Mouse (Mus musculus) stomach, embryonic 16.5 days (tissue): ENCODE data around the gene Syngr1. TPM values are rescaled to one million over a fixed set of nuclear protein-coding genes. Genes with fewer than 3 reads are reported as not detected.
A peak's percentile ranks its signal among the peaks of the same experiment; 100 is the strongest.

Experiments
- ATAC-seq: fragments of 200-750 bp; cut with Nextera tagmentation; 2 replicates; pipeline ENCODE4 v1.8.0; 2017; ENCODE audit warnings: moderate number of reproducible peaks, moderate TSS enrichment; ENCODE audit not compliant: insufficient read depth, low FRiP score
- H3K27ac ChIP-seq: fragments of 300-500 bp; sonication (generic); 2 replicates; pipeline ENCODE4 v1.5.1; 2014; ENCODE audit warnings: low read length
- H3K27me3 ChIP-seq: fragments of 300-500 bp; sonication (generic); 2 replicates; pipeline ENCODE4 v1.6.1; 2014; ENCODE audit warnings: low read length, control low read depth, mixed read lengths; ENCODE audit not compliant: control insufficient read depth, insufficient read depth
- H3K36me3 ChIP-seq: fragments of 300-500 bp; sonication (generic); 2 replicates; pipeline ENCODE4 v1.6.1; 2014; ENCODE audit warnings: low read length; ENCODE audit not compliant: control insufficient read depth, insufficient read depth
- H3K4me1 ChIP-seq: fragments of 300-500 bp; sonication (generic); 2 replicates; pipeline ENCODE4 v1.6.1; 2014; ENCODE audit warnings: low read length, control low read depth, mixed read lengths; ENCODE audit not compliant: control insufficient read depth, insufficient read depth
- H3K4me2 ChIP-seq: fragments of 300-500 bp; sonication (generic); 2 replicates; pipeline ENCODE4 v1.6.1; 2014; ENCODE audit warnings: low read depth, low read length, mixed read lengths
- H3K4me3 ChIP-seq: fragments of 300-500 bp; sonication (generic); replicated peaks from 2 replicates; pipeline ENCODE4 v1.5.1; 2014; ENCODE audit warnings: mild to moderate bottlenecking, low read length
- H3K9ac ChIP-seq: fragments of 300-500 bp; sonication (generic); 2 replicates; pipeline ENCODE4 v1.6.1; 2014; ENCODE audit warnings: low read length
- H3K9me3 ChIP-seq: fragments of 300-500 bp; sonication (generic); replicated peaks from 2 replicates; pipeline ENCODE4 v1.6.1; 2016; ENCODE audit warnings: low read length, control low read depth; ENCODE audit not compliant: control insufficient read depth
- WGBS: fragments of 180-500 bp; shearing (Covaris S2); extraction: QIAGEN DNeasy Blood & Tissue Kit; methylation state at CpG from one replicate; pipeline ENCODE4 v1.1.7; 2014; 5-methylcytosine and 5-hydroxymethylcytosine counted together
- polyA plus RNA-seq: library from polyadenylated mRNA; unstranded; fragments of >200 nt; fragmentation: Nextera tagmentation; extraction: Ambion mirVana; gene quantifications from 2 replicates; pipeline ENCODE4 v1.2.1, GENCODE M21; 2015

Gene Syngr1
- polyA plus RNA-seq, 1 experiment from 2014 or later: 43.1 TPM

DNA sequence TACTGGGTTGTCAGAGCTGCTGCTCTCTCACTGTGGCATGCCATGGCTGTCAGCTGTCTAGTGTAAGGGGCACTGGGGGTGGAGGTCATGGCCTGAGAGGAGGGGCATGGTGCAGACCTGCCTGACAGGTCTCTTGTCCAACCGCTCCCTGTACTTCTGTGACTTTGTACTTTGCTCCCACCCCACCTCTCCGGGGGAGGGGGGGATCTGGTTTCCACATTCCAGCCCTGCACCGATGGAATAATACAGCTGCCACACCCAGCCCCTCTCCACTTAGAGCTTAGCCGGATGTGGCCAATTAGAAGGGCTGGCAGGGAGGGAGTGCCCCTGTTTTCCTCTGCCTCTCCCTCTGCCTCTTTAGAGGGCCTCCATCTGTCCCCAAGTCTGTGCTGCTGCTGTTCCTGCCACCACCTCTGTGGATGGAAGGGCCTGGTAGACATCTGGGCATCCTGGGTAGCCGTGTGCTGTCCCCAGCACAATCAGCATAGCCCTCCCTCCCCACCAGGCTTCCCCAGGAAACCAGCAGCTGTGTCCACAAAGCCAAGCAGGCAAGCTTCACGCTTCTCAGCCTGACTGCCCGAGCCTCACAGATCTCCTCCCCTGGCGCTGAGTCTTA lies 68.3 kb downstream of the Syngr1 start:
- ATAC-seq: peak; percentile 89
- H3K4me2 ChIP-seq: no peak overlapping the region
- no peaks in the 10 kb centered on the region for H3K27me3 ChIP-seq
- 33% methylated on average over 8 of the region's 8 CpGs for WGBS
- H3K36me3 ChIP-seq: 0 out of 2 replicates have a peak, but pooled peaks cover 13% of the 10 kb centered on the region
- peak overlapping the region; percentile 63 for H3K9ac ChIP-seq
- H3K4me3 ChIP-seq: no peak overlapping the region
- H3K27ac ChIP-seq: peak overlapping the region; percentile 96
- peaks cover 27% of the 10 kb centered on the region for H3K4me1 ChIP-seq
- H3K9me3 ChIP-seq: no peaks in the 10 kb centered on the region

DNA sequence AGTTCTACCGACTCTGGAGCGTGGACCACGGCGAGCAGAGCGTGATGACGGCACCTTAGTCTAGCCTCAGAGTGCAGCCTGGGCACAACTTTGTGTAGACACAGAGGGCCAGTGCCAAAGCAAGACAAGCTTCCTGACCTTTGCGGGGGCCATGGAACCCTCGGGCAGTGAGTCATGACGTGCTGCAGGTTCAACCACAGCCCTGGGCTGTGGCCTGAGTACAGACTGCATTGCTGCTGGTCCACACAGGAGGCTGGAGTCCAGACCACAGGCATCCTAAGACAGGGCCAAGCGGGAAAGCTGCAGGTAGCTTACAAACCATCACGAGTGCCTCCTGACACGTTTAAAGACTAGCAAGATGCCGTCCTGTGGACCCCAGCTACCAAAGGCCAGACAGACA lies 69.1 kb downstream of the Syngr1 start:
- 70% methylated on average over 13 of the region's 13 CpGs for WGBS
- Histone ChIP-seq H3K27me3 (no peaks in the 10 kb centered on the region), H3K4me3 (no peak overlapping the region), H3K4me1 (peaks cover 27% of the 10 kb centered on the region), H3K9ac (peak overlapping the region; percentile 63), H3K36me3 (0 out of 2 replicates have a peak, but pooled peaks cover 13% of the 10 kb centered on the region), H3K4me2 (no peak overlapping the region), H3K27ac (peak overlapping the region; percentile 96), H3K9me3 (no peaks in the 10 kb centered on the region)
- ATAC-seq: no peak

DNA sequence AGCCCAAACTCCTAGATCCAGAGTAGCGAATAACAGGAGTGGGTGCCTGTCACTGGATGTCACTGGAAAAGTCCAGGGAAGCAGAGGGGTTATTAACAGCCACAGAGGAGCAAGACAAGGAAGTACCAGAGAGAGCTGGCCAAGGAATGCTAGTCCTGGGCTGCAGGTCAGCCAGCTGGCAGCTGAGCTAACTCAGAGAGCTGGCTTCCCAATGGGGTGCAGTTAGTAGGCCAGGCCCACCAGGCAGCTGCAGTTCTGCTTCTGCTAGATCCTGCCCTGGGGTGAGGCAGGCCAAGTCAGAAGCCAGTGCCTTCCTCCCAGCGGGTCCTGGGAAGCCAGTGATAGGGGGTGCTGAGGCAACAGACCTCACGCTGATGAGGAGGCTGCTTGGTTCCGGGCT lies 69.6 kb downstream of the Syngr1 start:
- Histone ChIP-seq H3K4me3 (no peak overlapping the region), H3K36me3 (0 out of 2 replicates have a peak, but pooled peaks cover 13% of the 10 kb centered on the region), H3K27ac (peak overlapping the region; percentile 96), H3K4me1 (peaks cover 27% of the 10 kb centered on the region), H3K9ac (peak overlapping the region; percentile 63; the same call in 1 of the 2 replicates), H3K9me3 (no peaks in the 10 kb centered on the region), H3K4me2 (no peak overlapping the region), H3K27me3 (no peaks in the 10 kb centered on the region)
- ATAC-seq: no peak
- WGBS: 92% methylated on average over 4 of the region's 4 CpGs

DNA sequence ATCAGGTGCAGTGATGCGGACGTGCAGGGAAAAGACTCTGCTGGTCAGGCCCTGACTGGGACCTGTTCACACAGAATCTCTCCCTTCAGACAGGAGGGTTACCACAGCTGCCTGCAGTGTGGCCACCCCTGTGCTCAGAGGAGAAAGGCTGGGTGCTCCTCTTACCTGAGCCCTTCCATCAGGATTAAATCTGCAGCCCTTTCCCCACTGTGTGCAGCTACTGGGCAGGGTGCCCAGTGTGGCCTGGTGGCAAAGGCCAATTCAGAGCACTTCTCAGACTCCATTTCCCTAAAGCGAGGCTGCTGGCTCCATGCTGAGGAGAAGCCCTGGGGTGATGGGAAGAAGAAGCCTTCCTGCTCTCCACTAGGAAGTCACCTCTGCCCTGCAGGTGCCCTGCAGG lies 70.1 kb downstream of the Syngr1 start:
- Histone ChIP-seq H3K4me2 (no peak overlapping the region), H3K27ac (peak overlapping the region; percentile 96; the same call in 1 of the 2 replicates), H3K27me3 (no peaks in the 10 kb centered on the region), H3K36me3 (0 out of 2 replicates have a peak, but pooled peaks cover 13% of the 10 kb centered on the region), H3K4me1 (peaks cover 27% of the 10 kb centered on the region), H3K9ac (no peak overlapping the region), H3K4me3 (no peak overlapping the region), H3K9me3 (no peaks in the 10 kb centered on the region)
- 95% methylated on average over 3 of the region's 3 CpGs for WGBS
- ATAC-seq: no peak

DNA sequence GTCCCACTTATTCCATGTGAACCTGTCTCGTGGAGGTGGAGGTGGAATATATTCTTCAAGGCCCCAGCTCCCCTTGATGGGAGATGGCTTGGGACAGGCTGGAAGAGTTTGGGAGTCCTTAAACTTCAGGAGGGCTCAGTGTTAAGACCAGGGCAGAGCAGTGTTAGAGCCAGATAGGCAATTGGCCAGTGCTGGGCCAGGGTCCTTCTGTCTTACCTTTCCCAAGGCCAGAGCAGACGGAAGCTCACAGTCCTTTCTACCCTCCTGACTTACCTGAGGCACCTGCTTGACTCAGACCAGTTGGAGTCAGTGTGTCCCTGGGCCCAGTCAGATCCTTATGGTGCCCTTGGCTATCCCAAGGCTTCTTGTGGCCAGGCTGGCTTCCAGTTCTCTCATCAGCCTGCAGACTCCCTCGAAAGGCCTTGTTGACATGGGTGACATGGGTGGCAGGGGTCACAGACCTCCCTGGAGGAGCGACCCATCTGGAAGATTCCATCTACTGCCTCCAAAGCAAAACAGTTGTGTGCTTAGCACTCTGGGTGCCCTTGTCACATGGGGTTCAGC lies 71.3 kb downstream of the Syngr1 start:
- 73% methylated on average over 4 of the region's 4 CpGs for WGBS
- H3K27ac ChIP-seq: no peak overlapping the region
- H3K36me3 ChIP-seq: 0 out of 2 replicates have a peak, but pooled peaks cover 13% of the 10 kb centered on the region
- H3K4me1 ChIP-seq: peaks cover 26% of the 10 kb centered on the region
- no peaks in the 10 kb centered on the region for H3K9me3 ChIP-seq
- H3K4me3 ChIP-seq: no peak overlapping the region
- no peak overlapping the region for H3K4me2 ChIP-seq
- no peak for ATAC-seq
- H3K27me3 ChIP-seq: no peaks in the 10 kb centered on the region
- H3K9ac ChIP-seq: no peak overlapping the region

DNA sequence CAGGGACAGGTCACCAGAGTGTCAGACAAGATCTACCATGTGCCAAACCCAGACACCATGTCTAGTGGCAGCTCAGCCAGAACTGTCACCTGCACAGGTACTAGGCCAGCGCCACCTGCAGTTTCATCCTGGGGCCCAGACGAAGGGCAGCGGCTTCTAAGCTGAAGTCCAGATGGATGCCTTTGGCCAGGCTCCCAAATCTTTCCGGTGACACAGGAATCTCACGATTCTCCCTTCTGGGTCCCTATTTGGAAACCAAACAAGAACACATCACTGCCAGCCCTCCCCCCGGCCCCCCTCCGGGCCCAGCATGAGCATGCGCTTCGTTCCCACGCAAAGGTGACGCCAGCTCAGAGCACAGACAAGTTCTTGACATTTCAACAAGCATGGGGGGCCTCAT lies 72.1 kb downstream of the Syngr1 start:
- Histone ChIP-seq H3K9ac (no peak overlapping the region), H3K4me1 (peaks cover 19% of the 10 kb centered on the region), H3K4me3 (no peak overlapping the region), H3K27ac (no peak overlapping the region), H3K36me3 (0 out of 2 replicates have a peak, but pooled peaks cover 5% of the 10 kb centered on the region), H3K27me3 (no peaks in the 10 kb centered on the region), H3K4me2 (no peak overlapping the region), H3K9me3 (no peaks in the 10 kb centered on the region)
- 72% methylated on average over 11 of the region's 11 CpGs for WGBS
- ATAC-seq: no peak

DNA sequence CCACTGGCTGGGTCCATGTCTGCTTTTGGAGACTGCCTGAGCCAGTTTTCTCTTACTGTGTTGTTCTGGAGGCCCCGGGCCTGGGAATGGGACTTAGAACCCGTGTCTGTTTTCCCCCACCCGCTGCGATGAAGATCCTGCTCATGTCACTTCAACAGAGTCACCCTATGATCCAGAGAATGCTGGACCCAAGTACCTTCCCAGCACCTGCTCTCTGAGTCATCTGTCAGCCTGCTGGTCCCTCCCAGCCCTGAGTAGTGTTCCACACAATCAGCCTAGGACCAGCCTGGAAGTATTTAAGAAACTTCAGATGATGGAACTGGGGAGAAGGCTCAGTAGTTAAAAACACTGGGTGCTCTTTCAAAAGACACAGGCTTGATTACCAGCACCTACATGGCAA lies 72.6 kb downstream of the Syngr1 start:
- no peak overlapping the region for H3K9ac ChIP-seq
- whole genome bisulfite sequencing: 82% methylated on average over 4 of the region's 4 CpGs
- ATAC-seq: no peak

DNA sequence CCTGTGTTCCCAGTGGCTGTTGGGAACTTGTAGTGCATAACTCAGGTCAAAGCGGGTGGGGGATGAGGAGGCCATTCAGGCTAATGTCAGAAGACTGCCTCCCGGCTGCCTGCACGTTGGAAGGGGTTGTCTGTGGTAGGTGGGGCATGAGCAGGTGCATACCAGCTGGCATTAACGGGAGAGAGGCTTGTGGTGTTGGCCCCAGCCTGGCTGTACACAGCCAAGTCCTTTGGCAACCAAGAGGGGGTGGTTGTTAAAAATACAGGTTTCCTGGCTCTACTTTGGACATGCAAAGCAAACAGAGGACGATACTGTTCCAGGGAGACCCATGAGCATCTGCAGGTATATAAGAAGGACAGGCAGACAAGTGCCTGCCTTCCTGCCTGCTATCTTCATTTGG lies 74.3 kb downstream of the Syngr1 start:
- no peak for ATAC-seq
- Histone ChIP-seq H3K36me3 (no peaks in the 10 kb centered on the region), H3K4me3 (no peak overlapping the region), H3K9me3 (no peaks in the 10 kb centered on the region), H3K4me2 (no peak overlapping the region), H3K27me3 (no peaks in the 10 kb centered on the region), H3K27ac (no peak overlapping the region), H3K9ac (no peak overlapping the region), H3K4me1 (peaks cover 7% of the 10 kb centered on the region)
- WGBS: 36% methylated on average over 5 of the region's 5 CpGs

More for the DNA sequence above, 72.6 kb downstream of the Syngr1 start:
- H3K27ac ChIP-seq: no peak overlapping the region
- 0 out of 2 replicates have a peak, but pooled peaks cover under 1% of the 10 kb centered on the region for H3K36me3 ChIP-seq
- H3K9me3 ChIP-seq: no peaks in the 10 kb centered on the region
- peaks cover 14% of the 10 kb centered on the region for H3K4me1 ChIP-seq
- H3K4me3 ChIP-seq: no peak overlapping the region
- no peak overlapping the region for H3K4me2 ChIP-seq
- H3K27me3 ChIP-seq: no peaks in the 10 kb centered on the region
